11 mouse cellular contexts compared by ENCODE assay signal in the genomic region with DNA sequence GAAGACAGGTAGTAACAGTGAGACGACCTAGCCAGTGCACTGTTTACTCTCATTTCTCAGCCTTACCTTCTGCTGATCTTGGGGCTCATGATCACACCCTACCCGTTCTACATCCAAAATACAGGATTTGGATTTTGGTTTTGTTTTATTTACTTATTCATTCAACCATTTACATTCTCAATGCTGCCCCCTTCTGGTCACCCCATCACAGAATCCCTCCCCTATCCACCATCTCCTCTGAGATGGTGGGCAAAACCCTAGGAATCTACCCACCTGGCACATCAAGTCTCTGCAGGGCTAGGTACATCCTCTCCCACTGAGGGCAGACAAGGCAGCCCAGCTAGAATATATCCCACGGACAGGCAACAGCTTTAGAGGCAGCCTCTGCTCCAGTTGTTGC.
DNase-seq lines count a peak whose midpoint lies in the region; ATAC-seq and TF ChIP-seq lines count a peak whose summit lies in the region.
"Had no signal": no experiment of that assay in that cellular context is flagged by ENCODE, and none has a peak within 500 bp of the region (broad histone marks: within the 10 kb centered on the region; RNA-seq: fewer than 3 reads in every experiment).

No protein-coding gene starts in this region.

- H3K4me2 ChIP-seq in forebrain, postnatal 0 days (ENCODE audit: low read depth) = no peak overlapping the region
- no peak overlapping the region for H3K4me2 ChIP-seq in forebrain, embryonic 16.5 days (ENCODE audit: low read length)
- H3K4me2 ChIP-seq in limb, embryonic 13.5 days (replicated peaks) = no peak overlapping the region
- H3K4me2 ChIP-seq: lung, embryonic 15.5 days had no signal

- no peak overlapping the region for H3K27ac ChIP-seq in forebrain, postnatal 0 days (ENCODE audit: low read depth, low read length)
- no peak overlapping the region for H3K27ac ChIP-seq in forebrain, embryonic 16.5 days (ENCODE audit: low read length)
- no peak overlapping the region for H3K27ac ChIP-seq in limb, embryonic 13.5 days
- H3K27ac ChIP-seq in limb, embryonic 10.5 days = no peak overlapping the region
- no peak overlapping the region for H3K27ac ChIP-seq in MEL (ENCODE audit: control insufficient read depth, low read depth, low read length)
- H3K27ac ChIP-seq: lung, embryonic 15.5 days had no signal

- no peaks in the 10 kb centered on the region for H3K79me2 ChIP-seq in MEL (ENCODE audit: control insufficient read depth, insufficient read depth, low read length, poor library complexity)

- no peak for DNase-seq in forebrain, postnatal 0 days
- DNase-seq in limb, embryonic 10.5 days (ENCODE audit: low spot score) = no peak
- DNase-seq in MEL (ENCODE audit: low read depth, low spot score) = peak; percentile 3
- DNase-seq in embryo, embryonic 11 days = peak; percentile 10
- no peak for DNase-seq in urinary bladder, postnatal 36 days (ENCODE audit: low spot score in 2 of 2)
- DNase-seq: cerebellum, adult 11 months; right cerebral cortex, postnatal 4 days; thymus, postnatal 25 days had no signal

- H3K36me3 ChIP-seq in forebrain, postnatal 0 days (ENCODE audit: insufficient read depth) = no peaks in the 10 kb centered on the region
- H3K36me3 ChIP-seq in forebrain, embryonic 16.5 days (ENCODE audit: control insufficient read depth, insufficient read depth) = no peaks in the 10 kb centered on the region
- H3K36me3 ChIP-seq in limb, embryonic 13.5 days = no peaks in the 10 kb centered on the region
- H3K36me3 ChIP-seq in limb, embryonic 10.5 days = no peaks in the 10 kb centered on the region
- H3K36me3 ChIP-seq in MEL (ENCODE audit: control insufficient read depth in 1 of 2, insufficient read depth in 2 of 2, low read length in 2 of 2) = no peaks in the 10 kb centered on the region
- H3K36me3 ChIP-seq: lung, embryonic 15.5 days had no signal

- no peak for TF ChIP-seq RAD21 in MEL (IDR thresholded peaks at IDR 0.05; ENCODE audit: low read depth, low read length)

- H3K27me3 ChIP-seq in forebrain, postnatal 0 days (ENCODE audit: insufficient read depth, low read length) = no peaks in the 10 kb centered on the region
- H3K27me3 ChIP-seq in forebrain, embryonic 16.5 days (replicated peaks; ENCODE audit: control insufficient read depth, insufficient read depth, low read length) = no peaks in the 10 kb centered on the region
- H3K27me3 ChIP-seq in limb, embryonic 13.5 days = no peaks in the 10 kb centered on the region
- H3K27me3 ChIP-seq in limb, embryonic 10.5 days (ENCODE audit: low read depth, poor library complexity, severe bottlenecking) = no peaks in the 10 kb centered on the region
- H3K27me3 ChIP-seq in MEL (ENCODE audit: control insufficient read depth in 1 of 2, insufficient read depth in 2 of 2, low read length in 2 of 2) = no peaks in the 10 kb centered on the region
- H3K27me3 ChIP-seq: lung, embryonic 15.5 days had no signal

- H3K4me1 ChIP-seq in forebrain, postnatal 0 days (ENCODE audit: insufficient read depth) = no peaks in the 10 kb centered on the region
- H3K4me1 ChIP-seq in forebrain, embryonic 16.5 days (replicated peaks; ENCODE audit: control insufficient read depth, insufficient read depth, low read length) = no peaks in the 10 kb centered on the region
- no peaks in the 10 kb centered on the region for H3K4me1 ChIP-seq in limb, embryonic 13.5 days
- no peaks in the 10 kb centered on the region for H3K4me1 ChIP-seq in limb, embryonic 10.5 days
- H3K4me1 ChIP-seq in MEL (ENCODE audit: control insufficient read depth in 1 of 2, insufficient read depth in 2 of 2, low read length in 2 of 2) = no peaks in the 10 kb centered on the region
- H3K4me1 ChIP-seq: lung, embryonic 15.5 days had no signal

- TF ChIP-seq CTCF in forebrain, postnatal 0 days (IDR thresholded peaks at IDR 0.05; ENCODE audit: low read depth) = peak; percentile 15; the same call in 1 of the 2 replicates
- peak in 2 of 3 experiments; percentile 6 to 14; a peak in 2 of 6 replicates for TF ChIP-seq CTCF in MEL (IDR thresholded peaks at IDR 0.05 in 2 of 3, conservative IDR thresholded peaks at IDR 0.05 in 1 of 3; ENCODE audit: control insufficient read depth in 1 of 3, insufficient read depth in 1 of 3, low read depth in 2 of 3, low read length in 3 of 3, poor library complexity in 1 of 3, severe bottlenecking in 1 of 3)

- no peak for TF ChIP-seq POLR2A in MEL (IDR thresholded peaks at IDR 0.05; ENCODE audit: control insufficient read depth in 1 of 2, insufficient read depth in 1 of 2, low read depth in 1 of 2, low read length in 2 of 2, poor library complexity in 1 of 2)

- 72% methylated on average over 3 of the region's 3 CpGs for WGBS in forebrain, postnatal 0 days
- WGBS in forebrain, embryonic 16.5 days = 75% methylated on average over 3 of the region's 3 CpGs
- 67% methylated on average over 3 of the region's 3 CpGs for WGBS in limb, embryonic 13.5 days
- 79% methylated on average over 3 of the region's 3 CpGs for WGBS in limb, embryonic 10.5 days

- no peak for ATAC-seq in forebrain, postnatal 0 days
- no peak for ATAC-seq in forebrain, embryonic 16.5 days
- peak; percentile 40; the same call in 1 of the 2 replicates for ATAC-seq in limb, embryonic 13.5 days (ENCODE audit: low FRiP score, low read depth)

- no peak for TF ChIP-seq EP300 in MEL (IDR thresholded peaks at IDR 0.05; ENCODE audit: low read depth in 1 of 2, low read length in 2 of 2)

- H3K4me3 ChIP-seq in forebrain, postnatal 0 days (ENCODE audit: low read depth, low read length) = no peak overlapping the region
- H3K4me3 ChIP-seq in forebrain, embryonic 16.5 days (replicated peaks; ENCODE audit: low read length) = no peak overlapping the region
- no peak overlapping the region for H3K4me3 ChIP-seq in limb, embryonic 13.5 days
- no peak overlapping the region for H3K4me3 ChIP-seq in limb, embryonic 10.5 days
- no peak overlapping the region for H3K4me3 ChIP-seq in MEL (ENCODE audit: control insufficient read depth in 1 of 2, insufficient read depth in 1 of 2, low read depth in 2 of 2, low read length in 2 of 2)
- H3K4me3 ChIP-seq: lung, embryonic 15.5 days had no signal

- no peaks in the 10 kb centered on the region for H3K9me3 ChIP-seq in forebrain, postnatal 0 days (ENCODE audit: low read length)
- no peaks in the 10 kb centered on the region for H3K9me3 ChIP-seq in forebrain, embryonic 16.5 days (ENCODE audit: control insufficient read depth, low read length)
- H3K9me3 ChIP-seq in limb, embryonic 13.5 days = no peaks in the 10 kb centered on the region
- no peaks in the 10 kb centered on the region for H3K9me3 ChIP-seq in limb, embryonic 10.5 days (replicated peaks)
- H3K9me3 ChIP-seq in MEL (replicated peaks; ENCODE audit: insufficient read depth, low read length) = no peaks in the 10 kb centered on the region
- H3K9me3 ChIP-seq: lung, embryonic 15.5 days had no signal

- no peak overlapping the region for H3K9ac ChIP-seq in forebrain, postnatal 0 days
- H3K9ac ChIP-seq in forebrain, embryonic 16.5 days (replicated peaks; ENCODE audit: low read depth, low read length) = no peak overlapping the region
- H3K9ac ChIP-seq in limb, embryonic 13.5 days = no peak overlapping the region
- no peak overlapping the region for H3K9ac ChIP-seq in MEL (ENCODE audit: control insufficient read depth, low read depth, low read length, poor library complexity, severe bottlenecking)
- H3K9ac ChIP-seq: lung, embryonic 15.5 days had no signal

TF ChIP-seq in MEL, 35 proteins besides CTCF, POLR2A, EP300 and RAD21:
- 0 out of 2 replicates have a peak, but pooled peaks have one; percentile 23 for TF ChIP-seq SMC3 (IDR thresholded peaks at IDR 0.05; ENCODE audit: low read depth, low read length)
- TF ChIP-seq MYB (IDR thresholded peaks at IDR 0.05; ENCODE audit: low read depth, low read length) = no peak

Comparison
In these comparisons a context has a peak if more than half of its experiments do, and no peak if none do; other contexts are left out.
1. DNase-seq: peak in MEL (single experiment) and embryo, embryonic 11 days (single experiment); none in forebrain, postnatal 0 days (single experiment), limb, embryonic 10.5 days (single experiment) and urinary bladder, postnatal 36 days (0 of 2).